Mouse (Mus musculus) hindbrain, embryonic 13.5 days (tissue): ENCODE results near the gene Ndufs7. TPM values are rescaled to one million over a fixed set of nuclear protein-coding genes. Genes with fewer than 3 reads are reported as not detected.

Experiments
- ATAC-seq: fragments of 200-750 bp; cut with Nextera tagmentation; 2 replicates; pipeline ENCODE4 v1.8.0; 2017; ENCODE audit warnings: moderate TSS enrichment; ENCODE audit not compliant: low FRiP score
- H3K27ac ChIP-seq: fragments of 300-500 bp; sonication (generic); 2 replicates; pipeline ENCODE4 v1.5.1; 2015; ENCODE audit warnings: inconsistent platforms, mild to moderate bottlenecking, moderate library complexity
- H3K27me3 ChIP-seq: fragments of 300-500 bp; sonication (generic); 2 replicates; pipeline ENCODE4 v1.6.1; 2015; ENCODE audit warnings: mild to moderate bottlenecking, inconsistent platforms
- H3K36me3 ChIP-seq: fragments of 300-500 bp; sonication (generic); 2 replicates; pipeline ENCODE4 v1.6.1; 2015; ENCODE audit warnings: mild to moderate bottlenecking, inconsistent platforms
- H3K4me1 ChIP-seq: fragments of 300-500 bp; sonication (generic); replicated peaks from 2 replicates; pipeline ENCODE4 v1.6.1; 2015; ENCODE audit warnings: inconsistent platforms
- H3K4me2 ChIP-seq: fragments of 300-500 bp; sonication (generic); 2 replicates; pipeline ENCODE4 v1.6.1; 2015; ENCODE audit warnings: inconsistent platforms, mild to moderate bottlenecking, moderate library complexity
- H3K4me3 ChIP-seq: fragments of 300-500 bp; sonication (generic); 2 replicates; pipeline ENCODE4 v1.5.1; 2015; ENCODE audit warnings: mild to moderate bottlenecking, inconsistent platforms
- H3K9ac ChIP-seq: fragments of 300-500 bp; sonication (generic); 2 replicates; pipeline ENCODE4 v1.6.1; 2015; ENCODE audit warnings: mild to moderate bottlenecking, inconsistent platforms
- H3K9me3 ChIP-seq: fragments of 300-500 bp; sonication (generic); 2 replicates; pipeline ENCODE4 v1.6.1; 2016; ENCODE audit warnings: inconsistent platforms
- WGBS: fragments of 180-500 bp; shearing (Covaris S2); methylation state at CpG from one replicate; pipeline ENCODE4 v1.1.7; 2015; 5-methylcytosine and 5-hydroxymethylcytosine counted together
- microRNA-seq: library from miRNA; unstranded; fragments of <30 nt; microRNA quantifications from one replicate; pipeline ENCODE4, GENCODE M21; 2016
- polyA plus RNA-seq: library from polyadenylated mRNA; unstranded; fragments of >200 nt; fragmentation: Nextera tagmentation; extraction: Ambion mirVana; gene quantifications from 2 replicates; pipeline ENCODE4 v1.2.1, GENCODE M21; 2015

The Ndufs7 gene
- polyA plus RNA-seq, 1 experiment from 2014 or later, result 253 TPM

DNA sequence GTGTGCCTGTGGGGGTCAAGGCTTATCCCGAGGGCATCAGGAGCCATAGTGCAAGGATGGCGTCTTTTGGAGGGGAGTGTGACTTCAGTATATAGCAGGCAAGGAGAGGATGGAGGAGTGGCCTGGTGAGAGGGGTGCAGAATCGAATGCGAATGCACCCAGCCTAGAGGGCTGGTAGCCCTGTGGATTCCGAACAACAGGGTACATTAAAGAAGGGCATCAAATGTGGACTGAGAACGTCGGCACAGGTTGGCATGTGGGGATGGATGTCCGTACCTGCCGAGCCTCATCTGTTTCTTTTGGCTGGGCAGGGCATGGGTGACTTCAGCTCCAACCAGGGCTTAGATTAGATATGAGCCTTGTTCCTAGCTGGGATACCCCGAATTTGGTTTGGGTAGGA, 50.9 kb downstream of the Ndufs7 start:
- Histone ChIP-seq H3K9ac (peak overlapping the region; percentile 99), H3K27me3 (no peaks in the 10 kb centered on the region), H3K4me3 (peak overlapping the region; percentile 69), H3K9me3 (no peaks in the 10 kb centered on the region), H3K27ac (peak overlapping the region; percentile 97), H3K4me2 (peak overlapping the region; percentile 98), H3K36me3 (peaks cover 33% of the 10 kb centered on the region), H3K4me1 (peaks cover 89% of the 10 kb centered on the region)
- 30% methylated on average over 10 of the region's 10 CpGs for WGBS
- no peak for ATAC-seq

DNA sequence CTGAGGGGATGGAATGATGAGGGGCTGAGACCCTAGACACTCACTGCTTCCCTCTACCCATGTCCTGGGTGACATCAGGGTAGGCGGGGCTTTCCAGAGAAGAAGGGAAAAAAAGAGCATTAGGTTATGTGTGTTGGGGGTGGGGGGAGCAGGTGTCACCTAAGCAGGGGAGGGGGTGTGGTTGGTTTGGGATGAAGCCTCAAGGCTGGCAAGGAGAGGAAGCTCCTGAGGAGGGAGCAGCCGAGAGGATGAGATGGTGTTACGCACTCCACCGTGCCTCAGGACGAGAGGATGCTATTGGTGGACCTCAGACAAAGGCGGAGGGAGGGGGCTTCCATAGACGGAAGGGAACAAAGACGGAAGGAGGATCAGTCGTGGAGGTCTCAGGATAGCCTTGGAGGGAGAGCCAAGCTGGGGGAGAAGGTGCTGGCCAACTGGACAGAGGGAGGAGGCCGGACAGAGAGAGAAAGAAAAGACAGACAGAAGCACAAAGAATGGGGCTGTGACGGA, 51.8 kb downstream of the Ndufs7 start:
- peaks cover 89% of the 10 kb centered on the region for H3K4me1 ChIP-seq
- peak overlapping the region; percentile 99 for H3K9ac ChIP-seq
- H3K27me3 ChIP-seq, result no peaks in the 10 kb centered on the region
- peaks cover 39% of the 10 kb centered on the region for H3K36me3 ChIP-seq
- peak overlapping the region; percentile 97 for H3K27ac ChIP-seq
- H3K9me3 ChIP-seq, result no peaks in the 10 kb centered on the region
- H3K4me2 ChIP-seq, result peak overlapping the region; percentile 98
- H3K4me3 ChIP-seq, result peak overlapping the region; percentile 69
- WGBS, result 6% methylated on average over 11 of the region's 11 CpGs
- ATAC-seq, result peak; percentile 85

DNA sequence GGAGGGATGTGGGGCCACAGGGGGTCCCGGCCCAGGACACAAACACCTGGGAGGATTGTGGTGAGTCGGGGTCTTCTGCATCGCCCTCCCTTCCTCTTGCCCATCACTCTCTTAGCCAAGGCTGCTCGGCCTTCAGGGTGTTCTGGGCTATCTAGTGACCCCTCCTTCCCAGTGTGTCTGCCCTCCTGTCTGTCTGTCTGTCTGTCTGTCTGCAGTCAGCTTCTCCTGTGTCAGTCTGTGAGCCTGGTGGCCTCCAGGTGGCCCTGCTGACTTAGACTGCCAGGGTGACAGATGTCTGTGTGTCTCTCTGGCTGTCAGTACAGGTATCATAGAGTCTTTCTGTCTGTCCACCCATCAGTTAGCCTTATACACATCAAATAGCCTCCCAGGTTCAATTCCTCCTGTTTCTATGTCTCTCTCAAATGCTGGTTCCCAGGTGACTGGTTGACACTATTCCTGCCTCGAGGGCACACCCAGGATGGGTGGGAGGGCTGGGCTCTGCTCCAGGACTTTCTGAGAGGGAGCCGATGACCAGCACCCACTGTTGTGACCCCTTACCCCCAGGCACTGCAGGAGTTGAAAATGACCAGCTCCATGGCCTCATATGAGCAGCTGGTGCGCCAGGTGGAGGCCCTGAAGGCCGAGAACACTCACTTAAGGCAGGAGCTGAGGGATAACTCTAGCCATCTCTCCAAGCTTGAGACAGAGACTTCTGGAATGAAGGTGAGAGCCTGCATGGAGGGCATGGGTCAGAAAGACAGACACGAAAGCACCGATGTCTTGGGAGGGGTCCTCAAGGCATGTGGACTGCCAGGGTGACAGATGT, 52.5 kb downstream of the Ndufs7 start:
- peaks cover 46% of the 10 kb centered on the region for H3K36me3 ChIP-seq

GRCm38 (mm10) chr10:80302082-80302355, 53.1 kb downstream of the Ndufs7 start:
- no peak for ATAC-seq
- Histone ChIP-seq H3K9ac (peak overlapping the region; percentile 99), H3K27me3 (no peaks in the 10 kb centered on the region), H3K4me2 (peak overlapping the region; percentile 98), H3K4me1 (peaks cover 86% of the 10 kb centered on the region), H3K4me3 (peak overlapping the region; percentile 69), H3K9me3 (no peaks in the 10 kb centered on the region), H3K27ac (peak overlapping the region; percentile 97), H3K36me3 (peaks cover 52% of the 10 kb centered on the region)
- WGBS, result 44% methylated on average over 5 of the region's 5 CpGs

More for the DNA sequence above, 52.5 kb downstream of the Ndufs7 start:
- WGBS, result 55% methylated on average over 10 of the region's 10 CpGs
- Histone ChIP-seq H3K27me3 (no peaks in the 10 kb centered on the region), H3K4me3 (peak overlapping the region; percentile 69), H3K4me2 (peak overlapping the region; percentile 98), H3K4me1 (peaks cover 89% of the 10 kb centered on the region), H3K9ac (peak overlapping the region; percentile 99), H3K9me3 (no peaks in the 10 kb centered on the region), H3K27ac (peak overlapping the region; percentile 97)
- ATAC-seq, result peak; percentile 15; the same call in 1 of the 2 replicates

GRCm38 (mm10) chr10:80302471-80302881, 53.6 kb downstream of the Ndufs7 start:
- Histone ChIP-seq H3K9me3 (no peaks in the 10 kb centered on the region), H3K4me3 (peak overlapping the region; percentile 69), H3K4me1 (peaks cover 86% of the 10 kb centered on the region), H3K27me3 (no peaks in the 10 kb centered on the region), H3K36me3 (peaks cover 56% of the 10 kb centered on the region), H3K9ac (peak overlapping the region; percentile 99), H3K4me2 (peak overlapping the region; percentile 98), H3K27ac (peak overlapping the region; percentile 97)
- 6% methylated on average over 9 of the region's 9 CpGs for WGBS
- no peak; the same call in 1 of the 2 replicates for ATAC-seq

DNA sequence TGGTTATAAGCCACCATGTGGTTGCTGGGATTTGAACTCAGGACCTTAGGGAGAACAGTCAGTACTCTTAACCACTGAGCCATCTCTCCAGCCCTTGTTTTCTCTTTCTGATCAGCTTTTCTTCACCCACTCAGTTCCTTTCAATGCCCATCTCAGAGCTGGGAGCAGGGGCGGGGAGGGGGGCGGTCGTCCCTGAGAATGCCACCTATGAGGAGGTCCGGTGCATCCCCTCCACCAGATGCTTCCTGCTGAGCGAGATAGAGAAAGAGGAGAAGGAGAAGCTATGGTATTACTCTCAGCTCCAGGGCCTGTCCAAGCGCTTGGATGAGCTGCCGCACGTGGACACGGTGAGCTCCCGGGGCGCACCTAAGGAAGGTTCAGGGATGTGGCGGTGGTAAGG, 55.5 kb downstream of the Ndufs7 start:
- no peaks in the 10 kb centered on the region for H3K9me3 ChIP-seq
- peak overlapping the region; percentile 46 for H3K4me2 ChIP-seq
- ATAC-seq, result no peak
- peak overlapping the region; percentile 58 for H3K9ac ChIP-seq
- H3K27me3 ChIP-seq, result no peaks in the 10 kb centered on the region
- WGBS, result 32% methylated on average over 12 of the region's 12 CpGs
- H3K4me1 ChIP-seq, result peaks cover 78% of the 10 kb centered on the region
- H3K36me3 ChIP-seq, result peaks cover 76% of the 10 kb centered on the region
- peak overlapping the region; percentile 15 for H3K4me3 ChIP-seq
- no peak overlapping the region for H3K27ac ChIP-seq

- Histone ChIP-seq H3K4me1 (peaks cover 75% of the 10 kb centered on the region), H3K4me3 (peak overlapping the region; percentile 15), H3K36me3 (peaks cover 80% of the 10 kb centered on the region), H3K27ac (no peak overlapping the region), H3K9ac (peak overlapping the region; percentile 58), H3K4me2 (peak overlapping the region; percentile 46), H3K27me3 (no peaks in the 10 kb centered on the region), H3K9me3 (no peaks in the 10 kb centered on the region)
- WGBS, result 25% methylated on average over 25 of the region's 25 CpGs
- no peak for ATAC-seq
Observed at GRCm38 (mm10) chr10:80304862-80305261, 55.9 kb downstream of the Ndufs7 start.

Small RNA genes lying within 50 kb of the gene (microRNA-seq; reads per million reads assigned to microRNA genes)
- not detected for gene Mir6911

Other genes with a start within 250 kb of the Ndufs7 start
- gene Arhgap45, start 232.5 kb upstream of the Ndufs7 start, polyA plus RNA-seq, result 2.5 and 2.8 TPM in 2 replicates
- gene Polr2e, start 209.3 kb upstream of the Ndufs7 start, polyA plus RNA-seq, result 150 and 154 TPM in 2 replicates
- gene Gpx4, start 202.0 kb upstream of the Ndufs7 start, polyA plus RNA-seq, result 509 and 531 TPM in 2 replicates
- 13.6 and 14.4 TPM in 2 replicates for gene Sbno2, start 143.6 kb upstream of the Ndufs7 start, polyA plus RNA-seq
- gene Stk11, start 133.3 kb upstream of the Ndufs7 start, polyA plus RNA-seq, result 16.3 and 18.2 TPM in 2 replicates
- gene Atp5d, start 110.5 kb upstream of the Ndufs7 start, polyA plus RNA-seq, result 434 and 449 TPM in 2 replicates
- gene Cbarp, start 108.3 kb upstream of the Ndufs7 start, polyA plus RNA-seq, result 57.4 and 59.2 TPM in 2 replicates
- 32.4 and 34.7 TPM in 2 replicates for gene Midn, start 100.8 kb upstream of the Ndufs7 start, polyA plus RNA-seq
- gene Cirbp, start 83.1 kb upstream of the Ndufs7 start, polyA plus RNA-seq, result 364 and 409 TPM in 2 replicates
- 11.9 and 14.1 TPM in 2 replicates for gene 1600002K03Rik, start 76.2 kb upstream of the Ndufs7 start, polyA plus RNA-seq
- 18.8 and 21.4 TPM in 2 replicates for gene Efna2, start 69.6 kb upstream of the Ndufs7 start, polyA plus RNA-seq
- 47.3 and 49.9 TPM in 2 replicates for gene Mum1, start 22.7 kb upstream of the Ndufs7 start, polyA plus RNA-seq
- 22.3 and 24.9 TPM in 2 replicates for gene Gamt, start 11.9 kb downstream of the Ndufs7 start, polyA plus RNA-seq
- 61.6 and 66.2 TPM in 2 replicates for gene Dazap1, start 12.4 kb downstream of the Ndufs7 start, polyA plus RNA-seq
- gene Rps15, start 43.3 kb downstream of the Ndufs7 start, polyA plus RNA-seq, result 583 and 598 TPM in 2 replicates
- 182 and 183 TPM in 2 replicates for gene Apc2, start 46.9 kb downstream of the Ndufs7 start, polyA plus RNA-seq
- gene 2310011J03Rik, start 71.4 kb downstream of the Ndufs7 start, polyA plus RNA-seq, result 28.5 and 29.1 TPM in 2 replicates
- 1.9 and 2.5 TPM in 2 replicates for gene Pcsk4, start 80.4 kb downstream of the Ndufs7 start, polyA plus RNA-seq
- 3.1 and 3.5 TPM in 2 replicates for gene Reep6, start 80.8 kb downstream of the Ndufs7 start, polyA plus RNA-seq
- 0.42 and 0.66 TPM in 2 replicates for gene Adamtsl5, start 99.3 kb downstream of the Ndufs7 start, polyA plus RNA-seq
- gene Plk5, start 107.3 kb downstream of the Ndufs7 start, polyA plus RNA-seq, result 1.2 and 1.7 TPM in 2 replicates
- gene Mex3d, start 138.5 kb downstream of the Ndufs7 start, polyA plus RNA-seq, result 14.8 and 16.5 TPM in 2 replicates
- gene Mbd3, start 150.4 kb downstream of the Ndufs7 start, polyA plus RNA-seq, result 230 TPM in 2 replicates
- 575 and 577 TPM in 2 replicates for gene Uqcr11, start 157.7 kb downstream of the Ndufs7 start, polyA plus RNA-seq
- gene Tcf3, start 184.5 kb downstream of the Ndufs7 start, polyA plus RNA-seq, result 60.9 and 62.5 TPM in 2 replicates
- 2.1 and 2.5 TPM in 2 replicates for gene Onecut3, start 245.7 kb downstream of the Ndufs7 start, polyA plus RNA-seq